Mouse (Mus musculus): Measurements from ENCODE around the gene Rbbp6. TPM values are rescaled to one million over a fixed set of nuclear protein-coding genes. Genes with fewer than 3 reads are reported as not detected.

The Rbbp6 gene
- polyA plus RNA-seq, 1 experiment: 35.6 TPM

DNA sequence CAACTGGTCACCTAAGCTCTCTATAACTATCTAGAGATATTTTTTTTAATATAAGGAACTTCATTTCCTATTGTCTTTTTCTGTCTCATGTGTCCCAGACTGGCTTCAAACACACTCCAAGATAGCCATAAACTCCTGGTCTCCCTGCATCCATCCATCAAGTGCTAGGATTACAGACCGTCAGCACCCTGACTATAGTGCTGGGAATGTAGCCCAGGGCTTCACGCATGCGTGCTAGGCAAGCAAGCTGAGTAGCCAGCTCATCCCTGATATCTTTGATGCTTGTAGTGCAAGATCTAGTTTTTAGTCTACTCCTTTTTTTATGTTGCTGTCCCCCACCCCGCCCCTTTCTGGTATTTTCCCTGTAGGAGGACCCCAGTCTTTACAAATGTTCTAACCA is 42.3 kb downstream of the Rbbp6 start:
- WGBS: 76% methylated on average over 4 of the region's 4 CpGs
- TF ChIP-seq POLR2A (IDR thresholded peaks at IDR 0.05; ENCODE audit: borderline replicate concordance, control insufficient read depth, low read depth, low read length): no peak
- no peak for TF ChIP-seq CTCF (IDR thresholded peaks at IDR 0.05; ENCODE audit: control insufficient read depth, insufficient read depth, low read length)
- H3K4me1 ChIP-seq (ENCODE audit: control insufficient read depth, insufficient read depth, low read length): no peaks in the 10 kb centered on the region
- no peak overlapping the region for H3K4me3 ChIP-seq (replicated peaks; ENCODE audit: control insufficient read depth, low read depth, low read length)
- H3K27ac ChIP-seq (ENCODE audit: control insufficient read depth, insufficient read depth, low read depth, low read length, poor library complexity): no peak overlapping the region

DNA sequence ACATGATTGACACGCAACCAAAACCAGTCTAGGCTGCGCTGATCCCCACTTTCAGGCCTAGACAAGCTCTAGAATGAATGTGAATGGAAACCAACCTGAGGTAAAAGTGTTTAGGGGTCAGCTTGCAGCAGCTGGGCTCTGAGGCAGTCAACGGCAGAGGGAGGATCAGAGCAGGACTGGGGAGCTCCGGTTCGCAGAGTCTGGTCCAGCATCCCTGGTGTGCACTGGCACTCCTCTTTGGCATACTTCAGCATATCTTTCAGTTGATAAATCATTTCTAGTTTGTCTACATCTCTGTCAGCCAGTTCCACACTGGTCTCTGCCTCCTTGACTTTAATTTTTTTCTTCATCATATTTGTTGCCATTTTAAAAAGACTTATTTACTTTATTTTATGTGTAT is 48.0 kb downstream of the Rbbp6 start:
- TF ChIP-seq CTCF (IDR thresholded peaks at IDR 0.05; ENCODE audit: control insufficient read depth, insufficient read depth, low read length) (no peak), POLR2A (IDR thresholded peaks at IDR 0.05; ENCODE audit: borderline replicate concordance, control insufficient read depth, low read depth, low read length) (no peak)
- H3K4me1 ChIP-seq (ENCODE audit: control insufficient read depth, insufficient read depth, low read length): no peaks in the 10 kb centered on the region
- 78% methylated on average over 5 of the region's 5 CpGs for WGBS
- H3K4me3 ChIP-seq (replicated peaks; ENCODE audit: control insufficient read depth, low read depth, low read length): no peak overlapping the region
- H3K27ac ChIP-seq (ENCODE audit: control insufficient read depth, insufficient read depth, low read depth, low read length, poor library complexity): no peak overlapping the region

DNA sequence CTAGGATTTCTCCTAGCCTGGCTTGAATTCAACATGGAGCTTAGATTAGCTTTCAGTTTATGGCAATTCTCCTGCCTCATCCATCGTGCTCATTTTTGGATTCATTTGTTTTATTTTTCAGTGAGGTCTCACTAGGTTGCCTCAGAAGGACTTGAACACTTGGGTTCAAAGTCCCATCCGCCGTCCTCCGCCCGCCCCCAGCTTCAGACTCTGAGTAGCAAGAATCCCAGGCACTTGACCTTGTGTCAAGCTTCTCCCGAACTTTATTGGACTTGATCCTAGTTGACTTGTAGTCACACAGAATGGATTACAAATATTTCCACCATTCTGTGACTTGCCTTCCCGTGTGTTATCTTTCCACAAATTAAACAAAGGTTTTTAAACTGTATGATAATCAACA is 49.2 kb downstream of the Rbbp6 start:
- Histone ChIP-seq H3K4me1 (ENCODE audit: control insufficient read depth, insufficient read depth, low read length) (no peaks in the 10 kb centered on the region), H3K4me3 (replicated peaks; ENCODE audit: control insufficient read depth, low read depth, low read length) (no peak overlapping the region), H3K27ac (ENCODE audit: control insufficient read depth, insufficient read depth, low read depth, low read length, poor library complexity) (no peak overlapping the region)
- 83% methylated on average over 7 of the region's 7 CpGs for WGBS
- TF ChIP-seq CTCF (IDR thresholded peaks at IDR 0.05; ENCODE audit: control insufficient read depth, insufficient read depth, low read length) (no peak), POLR2A (IDR thresholded peaks at IDR 0.05; ENCODE audit: borderline replicate concordance, control insufficient read depth, low read depth, low read length) (no peak)

DNA sequence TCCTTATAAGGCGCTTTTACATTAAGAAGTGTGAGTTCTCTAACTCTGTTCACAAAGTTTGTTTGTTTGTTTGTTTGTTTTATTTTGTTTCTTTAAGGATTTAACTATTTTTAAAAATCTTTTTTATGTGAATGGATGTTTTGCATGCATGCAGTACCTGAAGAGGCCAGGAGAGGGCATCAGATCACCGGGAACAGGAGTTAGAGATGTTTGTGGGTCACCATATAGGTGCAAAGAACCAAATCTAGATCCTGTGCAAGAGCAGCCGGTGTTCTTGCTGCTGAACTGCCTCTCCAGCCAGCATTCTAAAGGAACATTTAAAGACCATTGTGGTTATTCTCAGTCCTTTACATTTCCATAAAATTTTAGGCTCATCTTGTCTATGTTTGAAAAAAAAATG is 52.1 kb downstream of the Rbbp6 start:
- H3K4me3 ChIP-seq (replicated peaks; ENCODE audit: control insufficient read depth, low read depth, low read length): no peak overlapping the region
- H3K4me1 ChIP-seq (ENCODE audit: control insufficient read depth, insufficient read depth, low read length): no peaks in the 10 kb centered on the region
- WGBS: 33% methylated on average over 3 of the region's 3 CpGs
- no peak overlapping the region for H3K27ac ChIP-seq (ENCODE audit: control insufficient read depth, insufficient read depth, low read depth, low read length, poor library complexity)
- TF ChIP-seq CTCF (IDR thresholded peaks at IDR 0.05; ENCODE audit: control insufficient read depth, insufficient read depth, low read length) (no peak), POLR2A (IDR thresholded peaks at IDR 0.05; ENCODE audit: borderline replicate concordance, control insufficient read depth, low read depth, low read length) (no peak)

DNA sequence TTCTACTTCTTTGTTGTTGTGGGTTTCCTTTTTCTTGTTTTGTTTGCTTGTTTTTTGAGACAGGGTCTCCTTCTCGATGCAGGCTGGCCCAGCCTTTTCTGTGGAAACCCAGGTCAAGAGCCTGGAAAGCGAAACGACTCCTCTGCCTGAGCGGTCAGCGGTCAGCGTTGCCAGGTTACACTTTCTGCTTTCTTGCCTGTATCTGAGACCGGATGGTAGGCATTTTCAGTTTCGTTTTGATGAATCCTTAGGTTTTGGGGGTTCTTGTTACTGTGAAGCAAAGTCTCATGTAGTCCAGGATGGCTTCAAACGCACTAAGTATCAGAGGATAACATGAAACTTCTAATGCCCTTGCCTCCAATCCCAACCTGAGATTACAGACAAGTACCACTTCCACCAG is 59.6 kb downstream of the Rbbp6 start:
- H3K27ac ChIP-seq (ENCODE audit: control insufficient read depth, insufficient read depth, low read depth, low read length, poor library complexity): no peak overlapping the region
- no peaks in the 10 kb centered on the region for H3K4me1 ChIP-seq (ENCODE audit: control insufficient read depth, insufficient read depth, low read length)
- TF ChIP-seq CTCF (IDR thresholded peaks at IDR 0.05; ENCODE audit: control insufficient read depth, insufficient read depth, low read length) (no peak), POLR2A (IDR thresholded peaks at IDR 0.05; ENCODE audit: borderline replicate concordance, control insufficient read depth, low read depth, low read length) (no peak)
- peak overlapping the region; percentile 26 for H3K4me3 ChIP-seq (replicated peaks; ENCODE audit: control insufficient read depth, low read depth, low read length)
- WGBS: 33% methylated on average over 9 of the region's 9 CpGs

DNA sequence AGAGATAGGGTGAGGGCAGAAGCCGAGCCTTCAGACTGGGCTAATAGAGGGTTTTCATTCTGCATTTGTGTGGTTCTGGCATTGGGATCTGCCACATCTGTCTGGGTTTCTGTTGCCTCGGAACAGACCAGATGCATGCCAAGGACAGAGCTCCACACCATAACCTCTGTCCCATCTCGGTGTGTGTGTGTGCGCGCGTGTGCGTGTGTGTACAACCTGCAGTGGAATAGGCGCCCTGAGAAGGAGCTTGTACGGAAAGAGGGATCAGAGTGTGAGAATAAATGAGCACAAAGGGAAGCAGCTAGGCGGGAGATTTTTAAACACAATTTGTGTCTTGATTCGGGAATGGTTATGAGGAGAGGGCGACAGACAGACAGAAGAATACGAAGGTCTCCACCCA is 64.8 kb downstream of the Rbbp6 start:
- WGBS: 36% methylated on average over 13 of the region's 13 CpGs
- no peak overlapping the region for H3K27ac ChIP-seq (ENCODE audit: control insufficient read depth, insufficient read depth, low read depth, low read length, poor library complexity)
- TF ChIP-seq POLR2A (IDR thresholded peaks at IDR 0.05; ENCODE audit: borderline replicate concordance, control insufficient read depth, low read depth, low read length): no peak
- TF ChIP-seq CTCF (IDR thresholded peaks at IDR 0.05; ENCODE audit: control insufficient read depth, insufficient read depth, low read length): no peak
- H3K4me1 ChIP-seq (ENCODE audit: control insufficient read depth, insufficient read depth, low read length): no peaks in the 10 kb centered on the region
- no peak overlapping the region for H3K4me3 ChIP-seq (replicated peaks; ENCODE audit: control insufficient read depth, low read depth, low read length)

DNA sequence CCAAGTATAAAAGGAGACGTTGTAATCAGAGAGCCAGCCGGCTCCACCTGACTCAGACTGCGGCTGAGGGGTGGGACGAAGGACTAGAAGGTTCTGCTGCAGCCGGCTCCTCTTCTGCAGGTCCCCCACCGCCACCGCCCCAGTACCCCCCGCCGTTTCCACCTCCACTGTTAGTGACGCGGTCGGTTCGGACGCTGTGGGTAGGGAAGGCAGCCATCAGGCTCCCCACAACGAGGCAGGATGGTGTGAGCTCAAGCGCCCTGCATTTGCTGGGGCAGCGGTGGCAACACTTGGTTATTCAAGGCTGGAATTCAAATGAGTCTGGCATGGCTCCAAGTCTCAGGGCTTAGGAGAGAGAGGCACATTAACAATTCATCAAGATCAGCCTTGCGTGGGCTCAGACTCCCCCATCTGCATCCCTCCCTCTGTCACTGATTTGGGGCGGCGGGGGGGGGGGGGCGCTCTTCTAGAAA is 65.3 kb downstream of the Rbbp6 start:
- WGBS: 0% methylated on average over 21 of the region's 21 CpGs
- H3K4me1 ChIP-seq (ENCODE audit: control insufficient read depth, insufficient read depth, low read length): no peaks in the 10 kb centered on the region
- no peak overlapping the region for H3K27ac ChIP-seq (ENCODE audit: control insufficient read depth, insufficient read depth, low read depth, low read length, poor library complexity)
- TF ChIP-seq POLR2A (IDR thresholded peaks at IDR 0.05; ENCODE audit: borderline replicate concordance, control insufficient read depth, low read depth, low read length): no peak
- TF ChIP-seq CTCF (IDR thresholded peaks at IDR 0.05; ENCODE audit: control insufficient read depth, insufficient read depth, low read length): no peak
- H3K4me3 ChIP-seq (replicated peaks; ENCODE audit: control insufficient read depth, low read depth, low read length): no peak overlapping the region

DNA sequence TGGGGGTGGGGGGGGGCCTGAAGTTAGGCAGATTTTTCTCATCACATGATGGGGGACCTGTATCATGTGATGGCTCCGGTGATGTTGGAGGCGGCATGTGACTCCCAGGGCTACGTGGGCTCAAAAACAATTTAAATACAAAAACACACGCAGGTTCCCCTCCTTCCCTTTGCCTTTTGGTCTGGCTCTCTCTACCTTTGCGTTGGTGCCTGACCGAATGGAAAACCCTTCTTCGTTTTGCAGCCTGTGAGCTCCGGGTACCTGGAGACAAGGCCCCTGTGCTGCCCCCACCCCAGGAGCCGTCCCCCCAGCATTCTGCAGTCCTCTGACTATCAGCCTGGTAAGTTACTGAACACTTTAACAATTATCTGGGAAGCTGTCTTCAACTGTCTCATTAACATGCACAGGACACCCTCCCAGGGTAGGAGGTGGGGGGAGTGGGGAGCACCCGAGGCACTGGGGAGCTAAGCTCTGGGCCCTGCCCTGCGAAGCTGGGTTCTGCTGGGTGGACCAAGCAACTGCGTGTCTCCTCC is 65.8 kb downstream of the Rbbp6 start:
- 6% methylated on average over 12 of the region's 12 CpGs for WGBS
- TF ChIP-seq CTCF (IDR thresholded peaks at IDR 0.05; ENCODE audit: control insufficient read depth, insufficient read depth, low read length): no peak
- Histone ChIP-seq H3K4me3 (replicated peaks; ENCODE audit: control insufficient read depth, low read depth, low read length) (no peak overlapping the region), H3K4me1 (ENCODE audit: control insufficient read depth, insufficient read depth, low read length) (no peaks in the 10 kb centered on the region), H3K27ac (ENCODE audit: control insufficient read depth, insufficient read depth, low read depth, low read length, poor library complexity) (no peak overlapping the region)

DNA sequence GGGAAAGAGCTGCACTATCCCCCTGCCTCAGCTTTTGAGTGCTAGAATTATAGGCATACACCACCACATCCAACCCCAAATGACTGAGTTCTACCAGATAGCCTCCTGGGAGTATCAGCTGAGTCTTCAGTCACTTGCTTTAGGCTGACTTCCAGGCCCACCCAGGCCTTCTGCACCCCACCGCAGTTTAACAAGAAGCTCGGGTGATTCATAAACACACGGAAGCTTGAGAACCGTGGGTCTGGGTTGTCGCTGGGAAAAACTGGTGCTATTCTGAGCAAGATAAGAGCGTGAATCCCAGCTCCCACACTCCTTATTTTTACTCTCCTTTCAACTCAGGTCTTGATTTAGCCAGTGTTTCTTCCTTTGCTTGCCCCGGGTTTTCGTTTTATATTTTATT is 69.8 kb downstream of the Rbbp6 start:
- 79% methylated on average over 8 of the region's 8 CpGs for WGBS
- Histone ChIP-seq H3K4me1 (ENCODE audit: control insufficient read depth, insufficient read depth, low read length) (no peaks in the 10 kb centered on the region), H3K4me3 (replicated peaks; ENCODE audit: control insufficient read depth, low read depth, low read length) (no peak overlapping the region), H3K27ac (ENCODE audit: control insufficient read depth, insufficient read depth, low read depth, low read length, poor library complexity) (no peak overlapping the region)
- no peak for TF ChIP-seq CTCF (IDR thresholded peaks at IDR 0.05; ENCODE audit: control insufficient read depth, insufficient read depth, low read length)
- no peak for TF ChIP-seq POLR2A (IDR thresholded peaks at IDR 0.05; ENCODE audit: borderline replicate concordance, control insufficient read depth, low read depth, low read length)
